Mouse (Mus musculus): ENCODE data around the gene 1700025G04Rik. TPM values are rescaled to one million over a fixed set of nuclear protein-coding genes. Genes with fewer than 3 reads are reported as not detected.

Gene 1700025G04Rik
- under 1 TPM in 1 of 2 experiments, not detected in 1; 0.26 TPM for total RNA-seq (2023)

DNA sequence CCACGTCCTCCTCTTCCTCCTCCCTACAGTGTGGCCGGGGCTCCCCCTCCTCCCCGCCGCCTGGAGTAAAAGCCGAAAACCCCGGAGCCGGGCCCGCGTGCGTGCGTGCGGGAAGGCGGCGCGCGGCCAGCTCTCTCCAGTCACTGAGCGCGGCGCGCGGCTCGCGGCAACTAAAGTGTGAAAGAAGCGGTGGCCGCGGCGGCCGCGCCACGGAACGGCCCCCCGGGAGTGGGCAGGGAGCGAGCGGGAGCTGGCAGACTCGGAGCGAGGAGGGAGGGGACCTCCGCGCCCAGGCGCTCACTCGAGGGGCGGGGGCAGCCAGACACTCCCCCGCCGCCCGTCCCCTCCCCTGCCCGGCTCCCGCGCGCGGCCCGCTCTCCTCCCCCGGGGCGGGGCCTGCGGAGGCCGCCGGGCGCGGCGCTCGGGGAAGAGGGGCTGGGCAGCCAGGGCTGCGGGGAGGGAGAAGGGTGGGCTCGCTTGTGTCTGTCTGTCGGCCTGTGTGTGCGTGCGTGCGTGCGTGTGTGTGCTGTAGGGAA, at the start of gene 1700025G04Rik:
TSS of gene 1700025G04Rik (minus strand) at position 108 of the 536 bp plus-strand sequence.

